Mouse (Mus musculus): Measurements from ENCODE around the gene Pcp2. TPM values are rescaled to one million over a fixed set of nuclear protein-coding genes. Genes with fewer than 3 reads are reported as not detected.

Gene Pcp2
- polyA plus RNA-seq, 1 experiment from 2014 or later = 0.32 TPM

- no peaks in the 10 kb centered on the region for H3K27me3 ChIP-seq (ENCODE audit: poor library complexity, severe bottlenecking)
- H3K36me3 ChIP-seq (replicated peaks) = no peaks in the 10 kb centered on the region
- no peaks in the 10 kb centered on the region for H3K4me1 ChIP-seq
- H3K27ac ChIP-seq = no peak overlapping the region
- no peak for DNase-seq (ENCODE audit: extremely low spot score, low spot score)
- H3K4me3 ChIP-seq = no peak overlapping the region
- H3K9me3 ChIP-seq = no peaks in the 10 kb centered on the region
- WGBS = 84% methylated on average over 9 of the region's 9 CpGs
These were observed 45.7 kb downstream of the Pcp2 start for GRCm38 (mm10) chr8:3579390-3580364.

- 82% methylated on average over 15 of the region's 15 CpGs for WGBS
- DNase-seq (ENCODE audit: extremely low spot score, low spot score) = no peak
- Histone ChIP-seq H3K36me3 (replicated peaks) (no peaks in the 10 kb centered on the region), H3K27ac (no peak overlapping the region), H3K27me3 (ENCODE audit: poor library complexity, severe bottlenecking) (no peaks in the 10 kb centered on the region), H3K4me1 (no peaks in the 10 kb centered on the region), H3K9me3 (no peaks in the 10 kb centered on the region), H3K4me3 (no peak overlapping the region)
These were observed 49.0 kb downstream of the Pcp2 start for GRCm38 (mm10) chr8:3576211-3576960.

- no peak overlapping the region for H3K27ac ChIP-seq
- no peaks in the 10 kb centered on the region for H3K9me3 ChIP-seq
- H3K4me3 ChIP-seq = no peak overlapping the region
- no peaks in the 10 kb centered on the region for H3K27me3 ChIP-seq (ENCODE audit: poor library complexity, severe bottlenecking)
- peaks cover 3% of the 10 kb centered on the region for H3K36me3 ChIP-seq (replicated peaks)
- no peak for DNase-seq (ENCODE audit: extremely low spot score, low spot score)
- no peaks in the 10 kb centered on the region; the same call in 1 of the 2 replicates for H3K4me1 ChIP-seq
- WGBS = 95% methylated on average over 3 of the region's 3 CpGs
These were observed 50.8 kb downstream of the Pcp2 start for GRCm38 (mm10) chr8:3574546-3574945.

Other genes with a start within 250 kb of the Pcp2 start
- 9.7 and 11.4 TPM in 2 replicates for gene Arhgef18, start 232.5 kb downstream of the Pcp2 start, polyA plus RNA-seq (2016; fragmentation: Nextera tagmentation; extraction: Ambion mirVana)
- gene Pex11g, start 157.9 kb downstream of the Pcp2 start, polyA plus RNA-seq (2016; fragmentation: Nextera tagmentation; extraction: Ambion mirVana) = 4.5 and 5.8 TPM in 2 replicates
- not detected in 2 replicates for gene Tex45, start 154.7 kb downstream of the Pcp2 start, polyA plus RNA-seq (2016; fragmentation: Nextera tagmentation; extraction: Ambion mirVana)
- gene Zfp358, start 132.4 kb downstream of the Pcp2 start, polyA plus RNA-seq (2016; fragmentation: Nextera tagmentation; extraction: Ambion mirVana) = 61.6 and 64.8 TPM in 2 replicates
- 56.9 and 59.3 TPM in 2 replicates for gene Mcoln1, start 125.1 kb downstream of the Pcp2 start, polyA plus RNA-seq (2016; fragmentation: Nextera tagmentation; extraction: Ambion mirVana)
- 21.2 and 22.1 TPM in 2 replicates for gene Pnpla6, start 110.2 kb downstream of the Pcp2 start, polyA plus RNA-seq (2016; fragmentation: Nextera tagmentation; extraction: Ambion mirVana)
- gene C330021F23Rik, start 57.6 kb downstream of the Pcp2 start, polyA plus RNA-seq (2016; fragmentation: Nextera tagmentation; extraction: Ambion mirVana) = 8.4 and 13.1 TPM in 2 replicates
- 11.6 and 12.7 TPM in 2 replicates for gene Camsap3, start 38.3 kb downstream of the Pcp2 start, polyA plus RNA-seq (2016; fragmentation: Nextera tagmentation; extraction: Ambion mirVana)
- 76.9 and 79.5 TPM in 2 replicates for gene Xab2, start 4.2 kb downstream of the Pcp2 start, polyA plus RNA-seq (2016; fragmentation: Nextera tagmentation; extraction: Ambion mirVana)
- gene Pet100, start 4.0 kb downstream of the Pcp2 start, polyA plus RNA-seq (2016; fragmentation: Nextera tagmentation; extraction: Ambion mirVana) = 83.0 and 92.6 TPM in 2 replicates
- gene Stxbp2, start 5.4 kb upstream of the Pcp2 start, polyA plus RNA-seq (2016; fragmentation: Nextera tagmentation; extraction: Ambion mirVana) = 35.8 and 38.1 TPM in 2 replicates
- gene Retn, start 30.2 kb upstream of the Pcp2 start, polyA plus RNA-seq (2016; fragmentation: Nextera tagmentation; extraction: Ambion mirVana) = 0.30 and 0.31 TPM in 2 replicates
- 0.09 and 0.20 TPM in 2 replicates for gene Mcemp1, start 40.2 kb upstream of the Pcp2 start, polyA plus RNA-seq (2016; fragmentation: Nextera tagmentation; extraction: Ambion mirVana)
- gene Fcor, start 46.8 kb upstream of the Pcp2 start, polyA plus RNA-seq (2016; fragmentation: Nextera tagmentation; extraction: Ambion mirVana) = 11.2 and 12.1 TPM in 2 replicates
- 43.3 and 47.5 TPM in 2 replicates for gene Trappc5, start 50.8 kb upstream of the Pcp2 start, polyA plus RNA-seq (2016; fragmentation: Nextera tagmentation; extraction: Ambion mirVana)
- 0.22 and 0.38 TPM in 2 replicates for gene Fcer2a, start 68.6 kb upstream of the Pcp2 start, polyA plus RNA-seq (2016; fragmentation: Nextera tagmentation; extraction: Ambion mirVana)
- not detected in 2 replicates for gene Clec4g, start 95.1 kb upstream of the Pcp2 start, polyA plus RNA-seq (2016; fragmentation: Nextera tagmentation; extraction: Ambion mirVana)
- gene Cd209a, start 123.4 kb upstream of the Pcp2 start, polyA plus RNA-seq (2016; fragmentation: Nextera tagmentation; extraction: Ambion mirVana) = not detected in 2 replicates
- gene Cd209e, start 228.8 kb upstream of the Pcp2 start, polyA plus RNA-seq (2016; fragmentation: Nextera tagmentation; extraction: Ambion mirVana) = not detected in 2 replicates